Mouse (Mus musculus) monocyte, adult 59 days (primary cell): ENCODE data around the gene Lhx6. TPM values are rescaled to one million over a fixed set of nuclear protein-coding genes. Genes with fewer than 3 reads are reported as not detected.

Experiments
- total RNA-seq, 2 experiments: library from RNA; stranded (reverse); gene quantifications; one replicate each; pipeline ENCODE4 v1.2.4; 2023

Gene Lhx6
- not detected for total RNA-seq

GRCm38 (mm10) chr2:36104956-36105741 lies at the start of gene Lhx6:
Gene Lhx6 (minus strand): TSS chr2:36105408.

GRCm38 (mm10) chr2:36136300-36136941 lies 31.2 kb upstream of the Lhx6 start, which contains the start of the genes Mrrf and Rbm18:
Gene Mrrf (plus strand): TSS chr2:36136389.
Gene Rbm18 (minus strand): TSS chr2:36136773.

GRCm38 (mm10) chr2:36048748-36049566 lies 56.3 kb downstream of the Lhx6 start, which contains the start of the genes Ndufa8 and Morn5:
Gene Ndufa8 (minus strand): TSS chr2:36049406.
Gene Morn5 (plus strand): TSS chr2:36049458.

Other genes starting within 250 kb of the Lhx6 start
- under 1 TPM; 0.49 to 0.63 TPM for gene Ttll11, start 125.5 kb downstream of the Lhx6 start, total RNA-seq
- 10 to 100 TPM; 53.0 to 57.7 TPM for gene Ndufa8, start 56.0 kb downstream of the Lhx6 start, total RNA-seq
- not detected for gene Morn5, start 56.0 kb downstream of the Lhx6 start, total RNA-seq
- gene Mrrf, start 31.0 kb upstream of the Lhx6 start, total RNA-seq = 10 to 100 TPM in 1 of 2 experiments, 1 to 10 TPM in 1; 9.5 to 11.6 TPM
- gene Rbm18, start 31.4 kb upstream of the Lhx6 start, total RNA-seq = 10 to 100 TPM; 27.7 to 28.1 TPM
- gene Ptgs1, start 125.0 kb upstream of the Lhx6 start, total RNA-seq = 10 to 100 TPM; 87.8 to 89.9 TPM